Mouse (Mus musculus) WW6 (cell line): ENCODE measurements around the gene Foxk1.

Experiments
- DNase-seq: peaks from one replicate; pipeline ENCODE4 v3.0.0-alpha.2; 2013; ENCODE audit warnings: low read depth, low spot score

Gene Foxk1

GRCm38 (mm10) chr5:142387716-142388115, 13.6 kb upstream of the Foxk1 start:
- no peak for DNase-seq

GRCm38 (mm10) chr5:142391691-142392090, 9.6 kb upstream of the Foxk1 start:
- DNase-seq: no peak

GRCm38 (mm10) chr5:142394602-142395252, 6.6 kb upstream of the Foxk1 start:
- no peak for DNase-seq

GRCm38 (mm10) chr5:142395909-142396308, 5.4 kb upstream of the Foxk1 start:
- no peak for DNase-seq

GRCm38 (mm10) chr5:142400181-142400883, 965 bp upstream of the Foxk1 start:
- DNase-seq: no peak

GRCm38 (mm10) chr5:142401641-142402625, 636 bp downstream of the Foxk1 start:
- no peak for DNase-seq

GRCm38 (mm10) chr5:142403694-142404093, 2.4 kb downstream of the Foxk1 start:
- no peak for DNase-seq

GRCm38 (mm10) chr5:142404307-142404706, 3.0 kb downstream of the Foxk1 start:
- no peak for DNase-seq

GRCm38 (mm10) chr5:142405426-142405825, 4.1 kb downstream of the Foxk1 start:
- no peak for DNase-seq

- no peak for DNase-seq
Measured at GRCm38 (mm10) chr5:142406401-142406800, 5.1 kb downstream of the Foxk1 start.

- no peak for DNase-seq
Measured at GRCm38 (mm10) chr5:142406937-142407336, 5.6 kb downstream of the Foxk1 start.

GRCm38 (mm10) chr5:142407381-142407780, 6.1 kb downstream of the Foxk1 start:
- DNase-seq: no peak

- no peak for DNase-seq
Measured at GRCm38 (mm10) chr5:142409169-142409568, 7.9 kb downstream of the Foxk1 start.

- DNase-seq: no peak
Measured at GRCm38 (mm10) chr5:142410348-142410747, 9.1 kb downstream of the Foxk1 start.

- DNase-seq: no peak
Measured at GRCm38 (mm10) chr5:142412678-142413385, 11.5 kb downstream of the Foxk1 start.

- DNase-seq: no peak
Measured at GRCm38 (mm10) chr5:142413723-142414445, 12.6 kb downstream of the Foxk1 start.

- DNase-seq: no peak
Measured at GRCm38 (mm10) chr5:142415401-142415800, 14.1 kb downstream of the Foxk1 start.

GRCm38 (mm10) chr5:142416070-142416775, 14.9 kb downstream of the Foxk1 start:
- DNase-seq: no peak

GRCm38 (mm10) chr5:142417104-142417503, 15.8 kb downstream of the Foxk1 start:
- DNase-seq: no peak

- no peak for DNase-seq
Measured at GRCm38 (mm10) chr5:142417876-142418275, 16.6 kb downstream of the Foxk1 start.
